Comparison of ENCODE assay signal across 11 mouse cellular contexts in the genomic region with DNA sequence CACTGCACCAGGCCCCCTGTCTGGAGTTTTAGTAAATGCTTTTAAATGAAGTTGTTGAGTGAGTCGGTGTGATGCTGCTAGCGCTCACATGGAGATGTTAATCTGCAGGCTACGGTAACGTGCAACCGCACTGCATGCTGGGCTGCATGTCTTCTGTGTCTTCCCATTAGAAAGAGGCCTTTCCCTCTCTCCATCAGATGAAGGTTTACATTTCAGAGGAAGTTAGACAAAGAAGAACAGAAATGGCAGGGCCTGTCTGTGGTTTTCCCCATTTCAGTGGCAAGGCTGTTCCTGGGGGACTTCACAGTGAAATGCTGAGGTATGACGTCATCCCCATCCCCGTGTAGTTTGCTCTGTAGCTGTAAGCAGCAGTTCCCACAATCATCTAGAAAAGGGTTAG. TPM values are rescaled to one million over a fixed set of nuclear protein-coding genes. Genes with fewer than 3 reads are reported as not detected.
DNase-seq lines count a peak whose midpoint lies in the region; ATAC-seq and TF ChIP-seq lines count a peak whose summit lies in the region.
"Had no signal": no experiment of that assay in that cellular context is flagged by ENCODE, and none has a peak within 500 bp of the region (broad histone marks: within the 10 kb centered on the region; RNA-seq: fewer than 3 reads in every experiment).

No protein-coding gene starts in this region.

- TF ChIP-seq CTCF in brain, embryonic 14.5 days (IDR thresholded peaks at IDR 0.05; ENCODE audit: borderline replicate concordance, extremely low read depth, insufficient read depth, insufficient read length), result no peak

- no peak for ATAC-seq in kidney, embryonic 16.5 days (ENCODE audit: low FRiP score, low TSS enrichment)
- ATAC-seq: intestine, embryonic 15.5 days had no signal

- no peak overlapping the region for H3K4me2 ChIP-seq in kidney, embryonic 16.5 days (replicated peaks; ENCODE audit: low read depth, low read length)
- H3K4me2 ChIP-seq: intestine, embryonic 15.5 days had no signal

- no peak overlapping the region for H3K4me3 ChIP-seq in kidney, embryonic 16.5 days (ENCODE audit: low read length)
- H3K4me3 ChIP-seq: gastrocnemius, adult 2 months; intestine, embryonic 15.5 days had no signal

- H3K9ac ChIP-seq in kidney, embryonic 16.5 days (replicated peaks; ENCODE audit: low read length), result no peak overlapping the region
- H3K9ac ChIP-seq: intestine, embryonic 15.5 days had no signal

- WGBS in kidney, embryonic 16.5 days, result 55% methylated on average over 7 of the region's 7 CpGs

- no peaks in the 10 kb centered on the region for H3K27me3 ChIP-seq in kidney, embryonic 16.5 days (ENCODE audit: insufficient read depth, low read length)
- no peaks in the 10 kb centered on the region for H3K27me3 ChIP-seq in splenic B cell, adult 2 months (ENCODE audit: control insufficient read depth, insufficient read depth, low read length, poor library complexity, severe bottlenecking)
- H3K27me3 ChIP-seq: intestine, embryonic 15.5 days had no signal

- no peak for DNase-seq in kidney, postnatal 36 days
- DNase-seq in thymus, postnatal 0 days (ENCODE audit: low spot score), result peak; percentile 44
- DNase-seq in thymus, postnatal 25 days, result no peak
- DNase-seq in brain, embryonic 14.5 days (ENCODE audit: low read depth), result peak; percentile 65
- DNase-seq in splenic B cell, adult 2 months (ENCODE audit: low read depth, low spot score), result peak; percentile 78
- DNase-seq in frontal cortex, postnatal 25 days (ENCODE audit: low spot score in 2 of 2), result no peak
- DNase-seq in layer of hippocampus, postnatal 36 days, result no peak
- DNase-seq: cerebellum, postnatal 36 days; gastrocnemius, adult 2 months had no signal

- H3K9me3 ChIP-seq in kidney, embryonic 16.5 days (ENCODE audit: low read length), result no peaks in the 10 kb centered on the region
- H3K9me3 ChIP-seq: intestine, embryonic 15.5 days had no signal

- H3K27ac ChIP-seq in kidney, embryonic 16.5 days (ENCODE audit: low read length), result 0 out of 2 replicates have a peak overlapping the region, but pooled peaks have one; percentile 21
- H3K27ac ChIP-seq: gastrocnemius, adult 2 months had no signal

- no peak for TF ChIP-seq POLR2A in brain, embryonic 14.5 days (IDR thresholded peaks at IDR 0.05; ENCODE audit: borderline replicate concordance, extremely low read depth, insufficient read depth, insufficient read length, poor library complexity, severe bottlenecking)

- no peaks in the 10 kb centered on the region for H3K36me3 ChIP-seq in kidney, embryonic 16.5 days (ENCODE audit: insufficient read depth, low read length)
- H3K36me3 ChIP-seq in splenic B cell, adult 2 months (ENCODE audit: control insufficient read depth, insufficient read depth, low read length, poor library complexity, severe bottlenecking), result no peaks in the 10 kb centered on the region
- H3K36me3 ChIP-seq: intestine, embryonic 15.5 days had no signal

- H3K4me1 ChIP-seq in kidney, embryonic 16.5 days (ENCODE audit: insufficient read depth, low read length), result peaks cover 35% of the 10 kb centered on the region

RNA-seq across cellular contexts. Expression of a gene that starts 23.9 kb away (rescaled TPM):
- polyA plus RNA-seq in kidney, embryonic 16.5 days (2015; fragmentation: Nextera tagmentation; extraction: Ambion mirVana), result 7.2 and 8.0 TPM in 2 replicates
- 5.2 and 6.8 TPM in 2 replicates for polyA plus RNA-seq in thymus, postnatal 0 days (2015; fragmentation: Nextera tagmentation; extraction: Ambion mirVana)
- polyA plus RNA-seq in brain, embryonic 14.5 days (2012; rRNA removed), result 0.87 and 1.4 TPM in 2 replicates
- 1 to 10 TPM; 2.0 to 2.6 TPM for total RNA-seq in layer of hippocampus, postnatal 36 days (2021)

RNA-seq across cellular contexts. Expression of a gene that starts 50.9 kb away (rescaled TPM):
- polyA plus RNA-seq in kidney, embryonic 16.5 days (2015; fragmentation: Nextera tagmentation; extraction: Ambion mirVana), result 156 and 161 TPM in 2 replicates
- 425 and 454 TPM in 2 replicates for polyA plus RNA-seq in thymus, postnatal 0 days (2015; fragmentation: Nextera tagmentation; extraction: Ambion mirVana)
- polyA plus RNA-seq in brain, embryonic 14.5 days (2012; rRNA removed), result 118 and 147 TPM in 2 replicates
- 10 to 100 TPM; 71.7 to 78.7 TPM for total RNA-seq in layer of hippocampus, postnatal 36 days (2021)

Comparison
In these comparisons a context has a peak if more than half of its experiments do, and no peak if none do; other contexts are left out.
1. DNase-seq: peak in thymus, postnatal 0 days (single experiment), brain, embryonic 14.5 days (single experiment) and splenic B cell, adult 2 months (single experiment); none in kidney, postnatal 36 days (0 of 2), thymus, postnatal 25 days (single experiment), frontal cortex, postnatal 25 days (0 of 2) and layer of hippocampus, postnatal 36 days (0 of 2).